Mouse (Mus musculus) megakaryocyte, embryonic 14.5 days (primary cell): ENCODE data around the gene Dennd1a. TPM values are rescaled to one million over a fixed set of nuclear protein-coding genes. Genes with fewer than 3 reads are reported as not detected.

Experiments used
- H3K27me3 ChIP-seq: replicated peaks from 2 replicates; pipeline ENCODE3; 2012; ENCODE audit warnings: inconsistent platforms
- H3K36me3 ChIP-seq: replicated peaks from 2 replicates; pipeline ENCODE3; 2012; ENCODE audit warnings: low read length, inconsistent platforms, mixed read lengths
- H3K4me1 ChIP-seq: 2 replicates; pipeline ENCODE4 v1.6.1; 2012; ENCODE audit warnings: inconsistent platforms
- H3K4me3 ChIP-seq: replicated peaks from 2 replicates; pipeline ENCODE3; 2012; ENCODE audit warnings: moderate library complexity, mild to moderate bottlenecking, inconsistent platforms
- H3K9me3 ChIP-seq: 2 replicates; pipeline ENCODE4 v1.6.1; 2012; ENCODE audit warnings: inconsistent platforms
- FLI1 ChIP-seq: IDR thresholded peaks from 2 replicates; pipeline ENCODE4 v1.6.1; 2012; ENCODE audit warnings: low read length, inconsistent platforms, mixed read lengths
- GATA1 ChIP-seq: IDR thresholded peaks from 3 replicates; pipeline ENCODE4 v1.6.1; 2012; ENCODE audit warnings: mixed read lengths, low read length, inconsistent platforms, borderline replicate concordance
- polyA plus RNA-seq: library from polyadenylated mRNA; stranded (reverse); fragments of >175 nt; gene quantifications from 2 replicates; pipeline ENCODE4 v1.2.3, GENCODE M21; 2012; ENCODE audit warnings: low replicate concordance; ENCODE audit not compliant: insufficient read depth

The Dennd1a gene
- polyA plus RNA-seq, 1 experiment = 25.6 TPM

DNA sequence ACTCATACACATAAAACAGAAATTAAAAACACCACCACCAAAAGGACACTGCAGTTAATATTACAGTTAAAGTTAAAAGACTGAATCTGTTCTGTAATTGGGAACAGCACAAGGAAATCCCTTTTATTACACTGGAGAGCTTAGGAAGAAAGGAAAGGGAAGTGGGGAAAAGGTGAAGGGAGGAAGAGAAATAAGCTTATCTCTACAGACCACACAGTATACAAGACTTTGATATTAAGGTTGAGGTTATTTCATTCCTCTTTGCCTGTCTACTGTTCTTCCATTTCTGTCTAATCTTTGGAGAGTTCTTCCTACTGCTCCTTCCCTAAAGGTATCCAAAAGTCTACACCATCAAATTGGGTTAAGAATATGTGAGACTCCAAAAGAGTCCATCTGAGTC lies 28.1 kb downstream of the Dennd1a start:
- peaks cover 9% of the 10 kb centered on the region; the same call in 1 of the 2 replicates for H3K4me1 ChIP-seq
- TF ChIP-seq GATA1 (no peak), FLI1 (no peak)
- H3K27me3 ChIP-seq = no peaks in the 10 kb centered on the region
- H3K4me3 ChIP-seq = no peak overlapping the region
- H3K36me3 ChIP-seq = no peaks in the 10 kb centered on the region
- H3K9me3 ChIP-seq = no peaks in the 10 kb centered on the region

DNA sequence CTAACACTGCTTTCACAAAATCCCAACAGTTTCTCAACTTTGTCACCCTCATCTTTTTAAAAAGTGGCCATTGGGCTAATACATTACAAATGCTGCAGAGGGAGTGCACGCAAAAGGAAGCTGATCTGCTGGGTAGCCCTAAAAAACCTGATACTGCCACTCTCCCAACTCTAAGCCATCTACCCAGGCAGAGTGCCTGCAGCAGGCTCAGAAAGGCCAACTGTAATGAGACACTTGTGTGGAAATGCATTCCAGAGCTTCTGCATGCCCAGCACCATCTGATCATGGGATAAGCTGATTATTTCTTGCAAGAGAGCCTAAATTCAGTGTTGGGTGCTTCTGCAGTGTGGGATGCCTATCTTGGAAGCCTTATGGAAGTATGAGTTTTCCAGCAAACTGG lies 49.6 kb downstream of the Dennd1a start:
- Histone ChIP-seq H3K36me3 (peaks cover 15% of the 10 kb centered on the region), H3K4me3 (no peak overlapping the region), H3K4me1 (0 out of 2 replicates have a peak, but pooled peaks cover 3% of the 10 kb centered on the region), H3K27me3 (no peaks in the 10 kb centered on the region), H3K9me3 (no peaks in the 10 kb centered on the region)
- no peak for TF ChIP-seq GATA1
- no peak for TF ChIP-seq FLI1

DNA sequence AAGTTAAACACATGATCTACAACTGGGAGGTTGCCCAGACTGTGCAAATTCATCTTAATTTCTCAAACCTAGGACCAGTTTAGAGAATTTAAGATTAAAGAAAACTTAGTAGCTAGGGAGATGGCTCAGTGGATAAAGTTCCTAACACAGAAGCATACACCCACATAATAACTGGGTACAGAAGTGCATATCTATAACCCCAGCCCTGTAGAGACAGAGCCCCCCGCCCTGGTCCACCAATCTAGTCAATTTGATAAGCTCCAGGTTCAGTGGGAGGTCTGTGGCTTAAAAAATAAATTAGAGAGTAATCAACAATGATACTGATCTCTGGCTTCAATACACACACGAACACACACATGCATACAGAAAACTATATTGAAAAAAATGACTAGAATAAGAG lies 51.6 kb downstream of the Dennd1a start:
- H3K4me1 ChIP-seq = 0 out of 2 replicates have a peak, but pooled peaks cover 3% of the 10 kb centered on the region
- no peak overlapping the region for H3K4me3 ChIP-seq
- peaks cover 3% of the 10 kb centered on the region for H3K36me3 ChIP-seq
- no peaks in the 10 kb centered on the region for H3K27me3 ChIP-seq
- no peaks in the 10 kb centered on the region for H3K9me3 ChIP-seq
- TF ChIP-seq FLI1 (no peak), GATA1 (no peak)

DNA sequence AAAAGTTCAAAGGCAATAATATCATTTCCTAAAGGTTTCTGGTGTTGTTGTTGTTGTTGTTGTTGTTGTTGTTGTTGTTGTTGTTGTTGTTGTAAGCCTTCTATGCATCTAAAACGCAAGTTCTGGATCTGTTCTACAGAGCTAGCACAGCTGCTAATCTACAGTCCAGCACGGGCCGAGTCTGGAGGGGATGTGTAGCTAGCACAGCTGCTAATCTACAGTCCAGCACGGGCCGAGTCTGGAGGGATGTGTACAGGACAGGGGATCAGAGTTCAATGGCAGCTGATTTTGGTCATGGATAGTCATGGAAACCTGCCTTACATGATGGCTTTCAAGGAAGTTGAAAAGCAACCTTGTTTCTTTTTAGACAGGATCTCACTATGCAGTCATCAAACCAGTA lies 57.3 kb downstream of the Dennd1a start:
- Histone ChIP-seq H3K36me3 (peaks cover 4% of the 10 kb centered on the region), H3K27me3 (no peaks in the 10 kb centered on the region), H3K9me3 (no peaks in the 10 kb centered on the region), H3K4me1 (peaks cover 9% of the 10 kb centered on the region; the same call in 1 of the 2 replicates), H3K4me3 (no peak overlapping the region)
- TF ChIP-seq GATA1 (no peak), FLI1 (no peak)

DNA sequence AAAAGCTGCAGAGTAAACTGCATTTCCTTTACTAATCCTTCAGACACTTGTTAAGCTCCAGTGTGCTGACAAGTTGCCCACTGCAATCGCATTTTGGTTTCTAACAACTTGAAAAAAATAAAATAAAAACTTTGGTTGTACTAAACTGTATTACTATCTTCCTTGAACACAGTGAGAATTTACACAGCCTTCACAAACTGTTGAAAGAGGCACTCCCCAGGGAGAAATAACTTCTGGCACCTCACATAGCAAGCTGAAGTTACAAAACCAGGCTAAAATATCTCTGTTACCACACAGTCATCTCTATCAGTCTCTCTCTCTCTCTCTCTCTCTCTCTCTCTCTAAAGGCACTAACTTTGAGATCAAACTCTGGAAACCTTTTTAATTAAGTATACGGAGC lies 63.4 kb downstream of the Dennd1a start:
- no peaks in the 10 kb centered on the region for H3K9me3 ChIP-seq
- H3K27me3 ChIP-seq = no peaks in the 10 kb centered on the region
- H3K36me3 ChIP-seq = peaks cover 8% of the 10 kb centered on the region
- no peak overlapping the region for H3K4me3 ChIP-seq
- no peak for TF ChIP-seq GATA1
- no peak for TF ChIP-seq FLI1
- peaks cover 9% of the 10 kb centered on the region; the same call in 1 of the 2 replicates for H3K4me1 ChIP-seq

DNA sequence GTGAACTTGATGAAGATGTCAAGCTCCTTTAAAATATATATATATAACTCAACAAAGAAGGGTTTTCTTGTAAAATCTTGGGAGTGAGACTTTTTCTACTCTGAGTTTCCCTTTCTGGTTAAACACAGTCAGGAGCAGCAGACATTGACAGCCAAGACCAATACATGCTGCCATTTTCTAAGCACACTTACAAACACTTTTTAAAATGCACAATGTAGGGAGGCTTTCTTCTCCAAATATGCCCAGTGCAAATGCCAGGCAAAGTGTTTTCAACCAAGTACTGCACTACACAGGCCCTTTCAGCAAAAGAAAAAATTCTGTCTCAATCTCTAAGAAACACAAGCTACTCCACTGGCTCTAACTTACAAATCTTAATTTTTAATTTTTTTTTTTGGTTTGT lies 65.7 kb downstream of the Dennd1a start:
- TF ChIP-seq FLI1 (no peak), GATA1 (no peak)
- Histone ChIP-seq H3K36me3 (peaks cover 7% of the 10 kb centered on the region), H3K9me3 (no peaks in the 10 kb centered on the region), H3K4me1 (peaks cover under 1% of the 10 kb centered on the region; the same call in 1 of the 2 replicates), H3K27me3 (no peaks in the 10 kb centered on the region), H3K4me3 (no peak overlapping the region)

DNA sequence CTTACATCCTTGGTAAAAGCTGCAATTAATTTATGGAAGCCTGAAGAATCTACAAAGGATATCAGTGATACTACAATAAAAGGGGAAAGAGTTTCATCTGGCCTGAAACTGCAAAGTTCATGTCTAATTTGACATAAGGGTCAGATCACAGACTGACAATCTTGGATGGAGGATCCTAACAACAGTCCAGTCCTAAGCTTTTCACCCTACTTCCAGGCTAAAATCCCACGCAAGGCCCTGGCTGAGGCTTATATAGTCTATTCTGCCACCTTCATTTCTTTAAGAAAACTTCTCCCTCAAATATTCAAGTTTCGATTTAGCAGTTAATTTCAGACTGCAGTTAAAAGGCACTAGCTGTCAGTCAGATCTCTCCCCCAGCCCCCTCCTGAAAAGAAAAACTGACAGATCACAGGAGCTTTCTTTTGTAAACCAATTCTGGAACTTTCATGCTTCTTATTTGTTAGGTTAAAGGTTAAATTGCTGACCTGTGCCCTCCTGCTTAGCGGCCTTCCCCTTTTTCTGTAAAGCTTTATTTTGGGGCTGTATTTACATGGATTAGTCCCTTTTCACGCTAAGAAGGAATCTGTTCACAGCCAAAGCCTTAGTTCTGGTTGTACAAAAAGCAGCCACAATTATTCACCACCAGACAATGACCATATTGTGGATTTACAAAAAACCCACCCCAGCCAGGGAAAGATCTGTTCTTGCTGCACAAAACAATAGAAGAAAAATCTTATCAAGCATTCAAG lies 66.3 kb downstream of the Dennd1a start:
- no peaks in the 10 kb centered on the region for H3K27me3 ChIP-seq
- H3K4me1 ChIP-seq = no peaks in the 10 kb centered on the region; the same call in 1 of the 2 replicates
- TF ChIP-seq GATA1 (no peak), FLI1 (no peak)
- no peaks in the 10 kb centered on the region for H3K9me3 ChIP-seq
- H3K4me3 ChIP-seq = no peak overlapping the region
- peaks cover 7% of the 10 kb centered on the region for H3K36me3 ChIP-seq

DNA sequence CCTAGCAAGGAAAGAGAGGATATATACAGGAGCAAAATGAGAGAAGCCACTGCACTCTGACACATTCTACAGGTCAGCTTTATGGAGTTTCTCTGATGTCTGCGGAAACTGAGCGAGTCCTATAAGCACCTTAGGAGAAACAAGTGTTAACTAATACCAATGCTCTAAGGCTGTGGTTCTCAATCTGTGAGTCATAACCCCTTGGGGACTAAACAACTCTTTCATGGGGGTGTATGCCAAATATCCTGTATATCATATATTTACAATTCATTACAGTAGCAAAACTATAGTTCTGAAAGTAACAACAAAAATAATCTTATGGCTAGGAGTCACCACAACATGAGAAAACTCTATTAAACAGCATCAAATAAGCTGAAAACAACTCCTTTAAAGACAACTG lies 67.5 kb downstream of the Dennd1a start:
- Histone ChIP-seq H3K9me3 (no peaks in the 10 kb centered on the region), H3K36me3 (peaks cover 7% of the 10 kb centered on the region), H3K4me1 (no peaks in the 10 kb centered on the region; the same call in 1 of the 2 replicates), H3K4me3 (no peak overlapping the region), H3K27me3 (no peaks in the 10 kb centered on the region)
- no peak for TF ChIP-seq FLI1
- TF ChIP-seq GATA1 = no peak

DNA sequence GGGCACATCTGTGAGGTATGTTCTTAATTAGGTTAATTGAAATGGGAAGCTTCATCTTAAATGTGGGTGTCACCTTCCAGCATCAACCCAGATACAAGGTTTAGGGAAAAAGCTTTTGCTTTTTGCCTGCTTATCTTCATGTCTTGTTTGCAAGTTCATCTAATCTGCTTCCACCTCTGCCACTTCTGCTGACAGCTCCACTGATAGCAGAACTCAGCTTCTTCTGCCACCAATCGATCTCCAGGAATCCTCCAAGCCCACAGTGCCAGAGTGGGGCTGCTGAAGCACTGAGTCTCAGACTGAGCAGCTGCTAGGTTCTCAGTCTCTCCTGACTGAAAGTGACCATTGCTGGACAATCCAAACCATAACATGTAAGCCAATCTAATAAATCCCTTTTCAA lies 74.1 kb downstream of the Dennd1a start:
- TF ChIP-seq GATA1 (no peak), FLI1 (no peak)
- H3K4me1 ChIP-seq = peaks cover 5% of the 10 kb centered on the region
- peaks cover 12% of the 10 kb centered on the region for H3K36me3 ChIP-seq
- H3K4me3 ChIP-seq = no peak overlapping the region
- no peaks in the 10 kb centered on the region for H3K27me3 ChIP-seq
- H3K9me3 ChIP-seq = peaks cover 5% of the 10 kb centered on the region

DNA sequence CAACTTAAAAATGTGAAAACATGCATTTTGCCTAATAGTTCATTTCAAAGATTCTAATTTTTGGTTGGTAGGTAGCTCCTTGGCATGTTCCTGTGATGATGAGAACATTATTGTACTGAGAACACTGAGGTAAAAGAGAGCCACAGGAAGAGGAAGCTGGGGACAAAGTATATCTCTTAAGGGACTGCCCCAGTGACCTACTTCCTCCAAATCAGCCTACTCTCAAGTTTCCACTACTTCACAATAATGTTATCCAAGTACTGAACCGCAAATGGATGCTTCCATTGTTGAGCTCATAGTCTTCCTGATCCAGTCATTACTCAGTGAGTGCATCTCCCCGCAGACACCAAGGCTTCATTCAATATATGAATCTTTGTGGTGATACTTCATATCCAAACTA lies 75.8 kb downstream of the Dennd1a start:
- Histone ChIP-seq H3K4me1 (peaks cover 5% of the 10 kb centered on the region), H3K36me3 (peaks cover 16% of the 10 kb centered on the region), H3K27me3 (no peaks in the 10 kb centered on the region), H3K9me3 (peaks cover 5% of the 10 kb centered on the region), H3K4me3 (no peak overlapping the region)
- TF ChIP-seq FLI1 (no peak), GATA1 (no peak)

DNA sequence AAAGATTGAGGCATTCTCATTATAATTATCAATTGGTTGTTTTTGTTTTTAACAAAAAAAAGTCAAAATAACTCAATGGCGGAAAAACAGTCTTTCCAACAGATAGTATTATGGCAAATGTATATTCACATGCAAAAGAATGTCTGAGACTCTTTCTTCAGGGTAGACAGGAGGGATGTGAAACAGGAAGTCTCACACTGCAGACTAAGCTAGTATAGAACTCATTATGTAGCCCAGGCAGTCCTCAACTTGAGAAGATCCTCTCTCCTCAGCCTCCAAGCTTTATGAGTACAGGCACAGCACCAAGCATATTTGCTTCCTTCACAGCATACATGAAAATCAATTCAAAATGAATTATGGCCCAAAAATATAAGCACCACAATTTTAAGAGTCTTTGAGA lies 79.4 kb downstream of the Dennd1a start:
- TF ChIP-seq FLI1 = no peak
- no peak for TF ChIP-seq GATA1
- Histone ChIP-seq H3K27me3 (no peaks in the 10 kb centered on the region), H3K4me3 (no peak overlapping the region), H3K9me3 (peaks cover 5% of the 10 kb centered on the region), H3K36me3 (peaks cover 16% of the 10 kb centered on the region), H3K4me1 (peaks cover 17% of the 10 kb centered on the region)
